Mouse (Mus musculus) layer of hippocampus, adult 9-10 months (tissue): ENCODE data around the gene Il34.

Source experiments
- DNase-seq: peaks from one replicate; pipeline ENCODE4 v3.0.0; 2022; ENCODE audit warnings: low spot score

Gene Il34

GRCm38 (mm10) chr8:110805669-110806068 is at the start of gene Il34:
TSS of gene Il34 (minus strand) at chr8:110805924.
- DNase-seq, result no peak

- DNase-seq, result no peak
Measured at GRCm38 (mm10) chr8:110851186-110851585, 45.5 kb upstream of the Il34 start.

DNA sequence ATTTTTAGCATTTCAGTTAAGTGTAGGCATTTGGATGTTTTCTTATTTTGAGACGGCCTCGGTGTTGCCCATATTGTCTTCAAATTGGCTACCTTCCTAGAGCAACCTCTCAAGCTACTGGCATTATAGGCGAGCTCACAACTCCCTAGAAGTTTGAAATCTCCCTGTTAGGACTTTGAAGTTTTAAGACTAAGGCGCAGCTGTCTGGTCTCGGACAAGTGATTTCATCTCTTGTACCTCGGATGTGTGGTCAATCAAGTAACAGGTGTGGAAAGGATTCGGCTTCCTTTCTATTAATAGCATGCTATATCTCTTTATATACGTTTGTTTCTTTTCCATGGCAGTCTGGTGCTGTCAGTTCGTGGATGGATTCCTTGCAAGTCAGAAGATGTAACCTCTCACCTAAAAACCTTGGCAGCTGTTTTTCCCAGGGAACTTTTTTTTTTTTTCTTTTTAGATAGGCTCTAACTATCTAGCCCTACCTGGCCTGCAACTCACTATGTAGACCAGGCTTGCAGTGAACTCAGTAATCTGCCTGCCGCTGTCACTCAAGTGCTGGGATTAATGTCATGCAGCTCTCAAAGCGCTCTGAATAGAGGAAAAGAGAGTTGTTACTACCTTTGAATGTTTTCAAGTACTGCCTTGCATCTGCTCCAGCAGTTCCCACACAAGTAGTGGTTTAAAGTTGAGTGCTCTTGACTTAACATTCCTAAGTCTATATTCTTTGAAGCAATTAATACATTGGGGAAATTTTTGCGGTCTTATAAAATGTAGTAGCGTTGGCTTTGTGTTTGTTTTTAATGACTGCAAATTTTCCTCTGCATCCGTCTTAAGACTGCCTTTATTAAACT is 42.1 kb upstream of the Il34 start:
- no peak for DNase-seq

GRCm38 (mm10) chr8:110847171-110847549 is 41.4 kb upstream of the Il34 start:
- DNase-seq, result peak; percentile 5

DNA sequence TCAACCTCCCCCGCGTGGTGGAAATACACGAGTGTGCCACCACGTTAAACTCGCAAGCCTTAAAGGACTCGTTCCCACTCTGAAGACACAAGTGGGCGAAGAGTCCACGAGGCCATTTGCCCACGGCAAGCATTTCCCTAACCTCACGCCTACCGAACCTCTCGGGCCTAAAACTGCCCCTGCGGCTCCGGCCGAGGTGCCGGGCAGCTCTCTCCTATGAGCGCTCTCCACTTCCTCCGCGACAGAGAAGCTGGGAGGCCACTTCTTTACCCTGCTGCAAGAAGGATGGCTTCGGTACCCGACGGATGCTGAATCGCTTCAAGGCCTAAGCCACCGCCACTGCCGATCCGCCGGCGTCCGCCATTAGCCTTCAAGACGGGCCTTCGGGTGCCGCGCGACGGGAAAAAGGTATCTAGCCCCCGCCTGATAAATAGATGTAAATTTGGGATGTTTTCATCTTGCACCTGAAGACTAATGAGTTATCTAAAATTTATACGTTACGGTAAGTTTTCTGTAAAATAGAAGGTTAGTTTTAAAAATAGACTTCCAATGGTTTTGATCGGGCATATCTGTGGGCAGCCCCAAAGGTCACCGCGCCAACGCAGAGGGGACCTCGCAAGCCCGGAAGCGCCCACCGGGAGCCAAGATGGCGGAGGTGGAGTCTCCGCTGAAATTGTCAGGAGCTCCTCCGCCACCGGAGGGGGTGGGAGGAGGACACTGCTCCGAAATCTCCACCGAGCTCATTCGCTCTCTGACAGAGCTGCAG is 40.9 kb upstream of the Il34 start, which contains the start of the genes Cog4 and Sf3b3:
Gene Cog4 (plus strand): TSS at position 196 of the 766 bp plus-strand sequence.
Gene Sf3b3 (minus strand): TSS at position 383 of the 766 bp plus-strand sequence.
- peak; percentile 91 for DNase-seq

GRCm38 (mm10) chr8:110845821-110846404 is 40.2 kb upstream of the Il34 start:
- DNase-seq, result no peak

GRCm38 (mm10) chr8:110844941-110845340 is 39.2 kb upstream of the Il34 start:
- DNase-seq, result no peak

DNA sequence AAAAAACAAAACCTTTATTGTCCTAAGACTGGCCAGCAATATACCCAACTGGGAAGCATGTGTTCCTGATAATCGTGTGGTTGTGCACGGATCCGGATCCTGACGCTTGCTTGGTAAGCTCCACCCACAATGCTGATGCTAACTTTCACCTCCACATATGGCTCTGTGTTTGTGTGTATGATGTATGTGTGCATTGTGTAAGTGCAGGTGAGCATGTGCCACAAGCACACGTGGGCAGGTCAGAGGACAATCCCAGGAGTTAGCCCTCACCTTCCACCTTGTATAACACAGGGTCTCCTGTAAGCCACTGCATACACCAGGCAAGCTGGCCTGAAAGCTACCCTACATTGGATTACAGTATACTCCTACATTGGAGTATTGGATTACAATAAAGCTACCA is 37.5 kb upstream of the Il34 start:
- no peak for DNase-seq

- DNase-seq, result no peak
Measured at GRCm38 (mm10) chr8:110842012-110842574, 36.4 kb upstream of the Il34 start.

GRCm38 (mm10) chr8:110831956-110832355 is 26.2 kb upstream of the Il34 start:
- DNase-seq, result no peak

- no peak for DNase-seq
Measured at GRCm38 (mm10) chr8:110828511-110828910, 22.8 kb upstream of the Il34 start.

DNA sequence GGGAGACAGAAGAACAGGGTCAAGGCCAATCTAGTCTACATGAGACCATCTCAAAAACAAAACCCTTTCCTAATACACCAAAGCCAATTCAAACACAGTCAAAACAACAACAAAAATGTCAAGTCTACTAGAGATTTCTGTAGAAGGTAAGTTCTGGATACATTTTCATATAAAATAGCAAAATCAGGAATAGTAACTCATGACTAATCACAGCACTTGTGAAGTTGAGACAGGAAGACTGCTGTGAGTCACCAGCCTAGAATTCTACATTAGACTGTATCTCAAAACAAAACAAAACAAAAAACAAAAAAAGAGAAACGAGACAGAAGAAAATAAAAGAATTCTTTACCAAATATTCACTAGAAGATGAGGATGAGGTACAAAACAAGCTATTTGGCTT is 19.1 kb upstream of the Il34 start:
- DNase-seq, result no peak

DNA sequence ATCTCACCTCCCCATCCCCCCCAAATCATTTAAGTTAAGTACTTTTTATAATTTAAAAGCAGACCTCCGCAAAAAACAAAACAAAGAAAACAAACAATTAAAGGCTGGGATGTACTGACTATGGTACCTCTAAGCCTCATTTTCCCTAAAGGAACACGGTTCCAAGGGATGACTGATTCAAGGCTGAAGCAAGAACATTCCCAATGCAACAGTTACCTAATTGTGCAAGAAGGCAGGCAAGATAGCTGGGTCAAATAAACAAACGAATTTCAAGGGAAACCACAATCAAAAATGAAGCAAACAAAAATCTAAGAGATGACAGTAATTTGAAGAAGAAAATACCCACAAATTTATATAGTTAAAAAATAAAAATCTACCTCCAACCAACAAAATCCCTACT is 16.2 kb upstream of the Il34 start:
- no peak for DNase-seq

GRCm38 (mm10) chr8:110820257-110820656 is 14.5 kb upstream of the Il34 start:
- no peak for DNase-seq

DNA sequence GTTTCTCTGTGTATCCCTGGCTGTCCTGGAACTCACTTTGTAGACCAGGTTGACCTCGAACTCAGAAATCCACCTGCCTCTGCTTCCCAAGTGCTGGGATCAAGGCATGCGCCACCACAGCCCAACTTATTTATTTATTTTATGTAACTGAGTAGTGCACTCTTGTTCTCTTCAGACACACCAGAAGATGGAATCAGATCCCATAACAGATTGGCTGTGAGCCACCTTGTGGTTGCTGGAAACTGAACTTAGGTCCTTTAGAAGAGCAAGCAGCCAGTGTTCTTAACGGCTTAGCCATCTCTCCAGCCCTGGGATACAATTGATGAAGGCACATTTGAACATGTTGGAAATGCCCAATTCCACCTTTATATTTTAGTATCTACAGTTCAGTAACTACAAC is 12.9 kb upstream of the Il34 start:
- no peak for DNase-seq

DNA sequence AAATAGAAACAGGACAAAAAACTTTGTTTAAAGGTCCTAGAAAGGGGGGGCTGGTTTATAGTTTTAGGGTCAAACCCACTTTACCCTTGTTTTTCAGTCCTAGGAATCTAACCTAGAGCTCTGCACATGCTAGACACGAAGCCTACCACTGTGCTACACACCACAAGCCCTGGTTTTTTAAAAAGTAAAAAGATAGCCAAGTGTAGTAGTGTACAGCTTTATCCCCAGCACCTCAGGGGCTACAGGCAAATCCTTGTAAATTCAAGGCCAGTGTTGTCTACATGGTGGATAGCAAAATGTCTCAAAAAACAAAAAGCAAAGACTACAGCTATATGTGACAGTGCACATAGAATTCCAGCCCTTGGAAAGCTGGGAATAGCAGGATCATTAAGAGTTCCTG is 11.3 kb upstream of the Il34 start:
- DNase-seq, result no peak

- DNase-seq, result no peak
Measured at GRCm38 (mm10) chr8:110815308-110815707, 9.6 kb upstream of the Il34 start.

DNA sequence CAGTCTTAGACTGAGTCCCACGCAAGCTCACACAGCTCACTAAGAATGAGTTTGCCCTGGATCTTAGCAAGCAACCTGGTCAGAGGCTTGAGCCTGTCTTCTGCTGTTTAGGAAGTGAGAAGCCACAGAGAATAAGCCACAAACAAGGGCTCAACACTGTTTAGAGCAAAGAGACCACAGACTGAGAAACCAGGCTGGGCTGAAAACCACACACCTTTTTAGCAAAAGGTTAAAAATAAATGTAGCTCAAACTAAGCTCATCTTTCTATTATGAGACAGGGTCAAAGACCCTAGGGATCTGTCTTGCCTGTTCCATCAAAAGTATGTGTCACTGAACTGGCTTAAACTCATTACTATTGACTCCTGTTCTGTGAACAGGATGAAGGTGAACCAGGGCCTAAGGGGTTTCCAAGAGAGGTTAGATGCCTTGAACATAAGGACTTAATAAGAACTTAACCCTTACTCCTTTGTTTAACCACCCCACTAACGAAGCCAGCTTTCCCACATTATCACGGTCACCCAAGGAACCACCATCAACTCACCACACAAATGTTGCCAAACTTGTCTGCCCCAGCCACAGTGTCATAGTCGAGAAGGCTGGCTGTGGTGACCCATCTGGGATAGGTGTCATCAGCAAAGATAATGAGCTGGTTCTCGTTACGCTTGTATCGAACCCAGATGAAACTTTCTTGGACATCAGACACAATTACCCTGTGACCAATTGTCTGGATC is 7.5 kb upstream of the Il34 start:
- no peak for DNase-seq

- DNase-seq, result no peak
Measured at GRCm38 (mm10) chr8:110812349-110813080, 6.8 kb upstream of the Il34 start.

DNA sequence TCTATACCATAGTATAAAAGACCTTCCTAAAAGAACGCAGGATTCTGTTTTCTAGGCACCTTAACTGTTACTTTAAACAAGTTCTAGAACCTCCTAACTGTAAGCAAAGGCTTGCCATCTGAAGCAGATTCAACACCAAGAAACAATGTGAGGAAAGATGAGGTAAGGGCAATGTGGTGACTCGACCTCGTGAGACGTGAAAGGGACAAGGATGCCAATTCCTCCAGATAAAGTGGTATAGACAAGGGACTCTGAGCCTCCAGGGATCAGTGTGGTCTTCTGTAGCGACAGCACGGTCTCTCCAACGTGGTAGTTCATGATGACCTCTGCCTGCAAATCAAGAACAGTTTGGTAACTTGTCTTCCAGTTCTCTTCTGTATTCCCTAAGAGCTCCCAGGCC is 6.1 kb upstream of the Il34 start:
- no peak for DNase-seq

DNA sequence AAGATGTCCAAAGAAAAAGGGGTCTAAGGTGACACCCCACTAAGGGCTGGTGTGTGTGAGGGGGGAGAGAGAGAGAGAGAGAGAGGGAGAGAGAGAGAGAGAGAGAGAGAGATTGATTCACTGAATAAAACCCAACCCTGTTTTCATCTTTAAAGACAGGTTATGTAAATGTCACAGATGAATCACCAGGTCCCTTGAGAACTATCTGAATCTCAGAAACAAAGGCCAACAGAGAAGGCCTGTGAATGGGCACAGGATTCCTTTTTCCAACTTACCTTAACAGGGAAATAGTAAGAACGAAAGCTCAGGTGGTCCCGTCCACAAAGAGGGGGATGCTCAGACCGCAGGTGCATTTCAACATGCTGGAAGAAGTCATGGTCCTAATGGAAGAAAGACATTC is 5.4 kb upstream of the Il34 start:
- DNase-seq, result no peak
